Comparison of ENCODE assay signal across 8 mouse cellular contexts in genomic region chr11:97575638-97576037, GRCm38 (mm10). TPM values are rescaled to one million over a fixed set of nuclear protein-coding genes. Genes with fewer than 3 reads are reported as not detected.
DNase-seq lines count a peak whose midpoint lies in the region; ATAC-seq lines count a peak whose summit lies in the region.

No protein-coding gene starts in this region.

- intact Hi-C loops in heart, postnatal 36 days (cut with DNase I) = loop anchor here (2.0 kb wide), 2 partner anchors 43 to 87 kb away; no protein-coding TSS in a partner anchor

- H3K4me1 ChIP-seq in brown adipose tissue, adult 24 weeks (ENCODE audit: control insufficient read depth, insufficient read depth, insufficient read length, low read length) = no peaks in the 10 kb centered on the region; the same call in 1 of the 2 replicates
- H3K4me1 ChIP-seq in forebrain, embryonic 12.5 days = peaks cover 68% of the 10 kb centered on the region
- peaks cover 70% of the 10 kb centered on the region for H3K4me1 ChIP-seq in lung, embryonic 15.5 days

- under 1% methylated on average over 18 of the region's 18 CpGs for WGBS in forebrain, embryonic 12.5 days
- WGBS in lung, embryonic 15.5 days = under 1% methylated on average over 18 of the region's 18 CpGs

- ATAC-seq in forebrain, embryonic 12.5 days (ENCODE audit: low FRiP score) = peak; percentile 62
- ATAC-seq in lung, embryonic 15.5 days (ENCODE audit: borderline replicate concordance, extremely low read depth, low FRiP score, low TSS enrichment) = peak; percentile 60; the same call in 1 of the 2 replicates

- peak; percentile 43 to 62 for DNase-seq in CD8-positive naive resting alpha-beta T cell, adult 2 months (ENCODE audit: low read depth in 2 of 2, low spot score in 2 of 2)
- peak; percentile 67 to 79 for DNase-seq in heart, postnatal 36 days
- DNase-seq in layer of hippocampus, adult 18-20 months (ENCODE audit: low spot score in 2 of 2) = peak; percentile 61 to 85
- DNase-seq in ovary, postnatal 14 days (ENCODE audit: low spot score) = peak; percentile 63
- peak; percentile 81 for DNase-seq in thymus, postnatal 25 days

- no peaks in the 10 kb centered on the region for H3K36me3 ChIP-seq in forebrain, embryonic 12.5 days (replicated peaks)
- H3K36me3 ChIP-seq in lung, embryonic 15.5 days = no peaks in the 10 kb centered on the region

- H3K27me3 ChIP-seq in forebrain, embryonic 12.5 days = peaks cover 28% of the 10 kb centered on the region
- H3K27me3 ChIP-seq in lung, embryonic 15.5 days = peaks cover 63% of the 10 kb centered on the region

- no peaks in the 10 kb centered on the region for H3K9me3 ChIP-seq in forebrain, embryonic 12.5 days
- no peaks in the 10 kb centered on the region for H3K9me3 ChIP-seq in lung, embryonic 15.5 days

- peak overlapping the region; percentile 51 for H3K4me3 ChIP-seq in brown adipose tissue, adult 24 weeks (ENCODE audit: insufficient read depth, low read depth, low read length)
- H3K4me3 ChIP-seq in forebrain, embryonic 12.5 days (replicated peaks) = peak overlapping the region; percentile 76
- H3K4me3 ChIP-seq in lung, embryonic 15.5 days = peak overlapping the region; percentile 67

- H3K9ac ChIP-seq in forebrain, embryonic 12.5 days = peak overlapping the region; percentile 95
- peak overlapping the region; percentile 55 for H3K9ac ChIP-seq in lung, embryonic 15.5 days

- no peak overlapping the region for H3K27ac ChIP-seq in brown adipose tissue, adult 24 weeks (replicated peaks; ENCODE audit: low read depth, low read length)
- H3K27ac ChIP-seq in forebrain, embryonic 12.5 days = peak overlapping the region; percentile 96
- peak overlapping the region; percentile 88 for H3K27ac ChIP-seq in lung, embryonic 15.5 days

- H3K4me2 ChIP-seq in forebrain, embryonic 12.5 days = peak overlapping the region; percentile 85
- peak overlapping the region; percentile 98 for H3K4me2 ChIP-seq in lung, embryonic 15.5 days

RNA-seq across cellular contexts. Expression of gene Srcin1, which starts 0.3 kb away (rescaled TPM):
- 0.21 and 0.32 TPM in 2 replicates for polyA plus RNA-seq in brown adipose tissue, adult 24 weeks (2012; ENCODE audit: insufficient read depth, insufficient read length, missing spikeins)
- 5.2 and 5.7 TPM in 2 replicates for polyA plus RNA-seq in forebrain, embryonic 12.5 days (2016; fragmentation: Nextera tagmentation; extraction: Ambion mirVana)
- under 1 TPM; 0.08 to 0.16 TPM for total RNA-seq in heart, postnatal 36 days (2021)
- total RNA-seq in layer of hippocampus, adult 18-20 months (2021) = 100 to 1,000 TPM; 218 to 221 TPM
- 0.53 and 0.87 TPM in 2 replicates for polyA plus RNA-seq in lung, embryonic 15.5 days (2015; fragmentation: Nextera tagmentation; extraction: Ambion mirVana)

RNA-seq across cellular contexts. Expression of gene Epop, which starts 53.9 kb away (rescaled TPM):
- not detected in 2 replicates for polyA plus RNA-seq in brown adipose tissue, adult 24 weeks (2012; ENCODE audit: insufficient read depth, insufficient read length, missing spikeins)
- polyA plus RNA-seq in forebrain, embryonic 12.5 days (2016; fragmentation: Nextera tagmentation; extraction: Ambion mirVana) = 10.0 and 11.9 TPM in 2 replicates
- total RNA-seq in heart, postnatal 36 days (2021) = 1 to 10 TPM in 1 of 2 experiments, under 1 TPM in 1; 0.95 to 2.4 TPM
- total RNA-seq in layer of hippocampus, adult 18-20 months (2021) = 10 to 100 TPM; 46.1 to 48.8 TPM
- polyA plus RNA-seq in lung, embryonic 15.5 days (2015; fragmentation: Nextera tagmentation; extraction: Ambion mirVana) = 4.3 and 4.4 TPM in 2 replicates
